Mouse (Mus musculus): ENCODE measurements around the gene Tiam1.

The Tiam1 gene

DNA sequence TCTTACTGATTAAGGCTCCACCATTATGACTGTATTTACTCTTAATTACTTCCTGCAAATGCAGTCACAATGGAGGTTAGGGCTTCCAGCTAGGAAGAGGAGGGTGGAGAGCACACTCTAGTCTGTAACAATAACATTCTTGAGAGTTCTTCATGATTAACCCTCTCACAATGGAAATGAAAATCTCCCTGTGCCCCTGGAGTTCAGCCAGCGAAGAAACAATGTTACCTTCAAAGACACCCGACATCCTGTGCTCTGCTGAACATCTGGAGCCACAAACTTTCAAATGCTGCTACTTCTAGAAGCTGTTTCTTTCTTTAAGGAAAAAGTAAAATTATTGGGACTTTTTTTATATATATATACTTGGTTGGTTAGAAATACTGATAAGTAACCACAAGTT lies 395.7 kb downstream of the Tiam1 start:
- DNase-seq (ENCODE audit: inconsistent age in 2 of 2, low spot score in 1 of 2), result no peak

DNA sequence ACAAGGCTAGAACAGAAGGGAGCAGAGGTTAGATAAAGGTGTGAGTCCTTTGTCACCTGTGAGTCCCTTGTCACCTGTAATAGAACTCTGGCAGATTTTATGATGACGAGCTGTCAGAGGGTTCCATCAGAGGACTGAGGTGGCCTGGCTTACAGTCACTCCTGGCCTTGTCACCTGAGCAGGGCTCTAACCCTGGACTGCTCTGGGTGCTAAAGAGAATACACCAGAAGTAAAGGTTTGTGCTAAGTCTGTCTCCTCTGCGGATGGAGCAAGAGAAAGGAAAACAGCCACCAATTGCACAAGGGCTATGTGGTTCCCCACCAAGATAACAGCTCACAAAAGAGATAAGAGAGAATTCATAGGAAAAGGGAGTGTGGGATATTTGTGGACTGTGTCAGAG lies 404.0 kb downstream of the Tiam1 start:
- DNase-seq (ENCODE audit: inconsistent age in 2 of 2, low spot score in 1 of 2), result no peak

DNA sequence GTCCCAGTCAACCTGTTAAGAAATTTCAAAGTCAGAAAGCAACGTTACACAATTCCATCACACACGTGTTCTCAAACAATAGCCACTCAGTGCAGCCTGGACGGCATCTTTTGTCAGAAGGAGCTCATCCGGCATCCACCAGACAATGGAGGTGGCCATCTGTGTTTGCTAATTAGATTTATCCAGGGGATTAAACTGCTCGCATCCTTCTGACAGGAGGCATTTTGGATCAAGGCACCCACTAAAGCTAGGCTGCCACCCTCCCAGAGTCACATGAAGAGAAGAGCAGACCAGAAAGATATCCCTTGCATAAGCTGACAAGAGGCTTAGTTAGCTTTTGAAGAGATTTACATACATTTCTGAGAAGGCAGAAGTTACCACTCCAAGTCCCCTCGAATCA lies 404.6 kb downstream of the Tiam1 start:
- no peak for DNase-seq (ENCODE audit: inconsistent age in 2 of 2, low spot score in 1 of 2)

Measured in adrenal gland, adult (tissue).